8 mouse cellular contexts compared by ENCODE assay signal in genomic region chr11:75190905-75191441, GRCm38 (mm10). TPM values are rescaled to one million over a fixed set of nuclear protein-coding genes. Genes with fewer than 3 reads are reported as not detected.
DNase-seq lines count a peak whose midpoint lies in the region; ATAC-seq and TF ChIP-seq lines count a peak whose summit lies in the region.

TSS of gene Dph1 (minus strand) at chr11:75191241.

- TF ChIP-seq CTCF in forebrain, postnatal 0 days (IDR thresholded peaks at IDR 0.05; ENCODE audit: low read depth) = no peak

- intact Hi-C loops in left cerebral cortex, postnatal 25 days (cut with DNase I) = loop anchor here (5.0 kb wide), 2 partner anchors 201 to 271 kb away; partner anchors contain the start of gene Tlcd2

- H3K4me2 ChIP-seq in forebrain, postnatal 0 days (ENCODE audit: low read depth) = peak within 1 kb of the TSS; percentile 88
- H3K4me2 ChIP-seq in neural tube, embryonic 15.5 days = peak within 1 kb of the TSS; percentile 88

- H3K9me3 ChIP-seq in forebrain, postnatal 0 days (ENCODE audit: low read length) = no peaks in the 10 kb centered on the region
- H3K9me3 ChIP-seq in neural tube, embryonic 15.5 days (replicated peaks) = no peaks in the 10 kb centered on the region

- ATAC-seq in forebrain, postnatal 0 days = no peak
- no peak for ATAC-seq in neural tube, embryonic 15.5 days (ENCODE audit: low FRiP score)

- no peaks in the 10 kb centered on the region for H3K36me3 ChIP-seq in forebrain, postnatal 0 days (ENCODE audit: insufficient read depth)
- no peaks in the 10 kb centered on the region for H3K36me3 ChIP-seq in neural tube, embryonic 15.5 days

- H3K4me3 ChIP-seq in forebrain, postnatal 0 days (ENCODE audit: low read depth, low read length) = peak within 1 kb of the TSS; percentile 82
- H3K4me3 ChIP-seq in neural tube, embryonic 15.5 days (replicated peaks) = peak within 1 kb of the TSS; percentile 81

- WGBS in forebrain, postnatal 0 days = 42% methylated on average over 5 of the region's 5 CpGs
- WGBS in neural tube, embryonic 15.5 days = 55% methylated on average over 5 of the region's 5 CpGs

- peak within 1 kb of the TSS; percentile 61 for H3K9ac ChIP-seq in forebrain, postnatal 0 days
- peak within 1 kb of the TSS; percentile 73 for H3K9ac ChIP-seq in neural tube, embryonic 15.5 days (replicated peaks)

- H3K27ac ChIP-seq in forebrain, postnatal 0 days (ENCODE audit: low read depth, low read length) = no peak within 1 kb of the TSS
- 0 out of 2 replicates have a peak within 1 kb of the TSS, but pooled peaks have one; percentile 24 for H3K27ac ChIP-seq in neural tube, embryonic 15.5 days (replicated peaks)

- peaks cover 23% of the 10 kb centered on the region; the same call in 1 of the 2 replicates for H3K4me1 ChIP-seq in forebrain, postnatal 0 days (ENCODE audit: insufficient read depth)
- H3K4me1 ChIP-seq in neural tube, embryonic 15.5 days = peaks cover 61% of the 10 kb centered on the region

- H3K27me3 ChIP-seq in forebrain, postnatal 0 days (ENCODE audit: insufficient read depth, low read length) = peaks cover 26% of the 10 kb centered on the region
- peaks cover 35% of the 10 kb centered on the region for H3K27me3 ChIP-seq in neural tube, embryonic 15.5 days (replicated peaks)

- DNase-seq in layer of hippocampus, adult 8-10 months (ENCODE audit: low spot score in 2 of 2) = no peak
- DNase-seq in layer of hippocampus, adult 9-10 months (ENCODE audit: low spot score) = no peak
- no peak for DNase-seq in adrenal gland, postnatal 14 days
- DNase-seq in forebrain, postnatal 0 days = no peak
- DNase-seq in left cerebral cortex, postnatal 25 days (ENCODE audit: low spot score in 2 of 2) = no peak
- DNase-seq in urinary bladder, postnatal 4 days (ENCODE audit: low spot score in 2 of 2) = no peak
- DNase-seq in Muller cell, postnatal 12 days (ENCODE audit: inconsistent ontology term) = no peak

RNA-seq across cellular contexts. Expression of gene Dph1, which starts in this region (rescaled TPM):
- total RNA-seq in layer of hippocampus, adult 8-10 months (2022) = 10 to 100 TPM; 28.9 to 38.6 (median 30.9) TPM
- total RNA-seq in adrenal gland, postnatal 14 days (2021) = 22.3 and 28.5 TPM in 2 replicates
- 19.5 and 21.0 TPM in 2 replicates for total RNA-seq in forebrain, postnatal 0 days (2014; rRNA removed)
- polyA plus RNA-seq in forebrain, postnatal 0 days (2015; fragmentation: Nextera tagmentation; extraction: Ambion mirVana) = 12.7 and 13.8 TPM in 2 replicates
- 10 to 100 TPM; 26.9 to 27.2 TPM for total RNA-seq in left cerebral cortex, postnatal 25 days (2021)
- polyA plus RNA-seq in neural tube, embryonic 15.5 days (2015; fragmentation: Nextera tagmentation; extraction: Ambion mirVana) = 13.8 and 16.2 TPM in 2 replicates
